Mouse (Mus musculus): ENCODE results near the gene Stx16. TPM values are rescaled to one million over a fixed set of nuclear protein-coding genes. Genes with fewer than 3 reads are reported as not detected.

Gene Stx16
- polyA plus RNA-seq, 1 experiment from 2014 or later, result 11.2 TPM

DNA sequence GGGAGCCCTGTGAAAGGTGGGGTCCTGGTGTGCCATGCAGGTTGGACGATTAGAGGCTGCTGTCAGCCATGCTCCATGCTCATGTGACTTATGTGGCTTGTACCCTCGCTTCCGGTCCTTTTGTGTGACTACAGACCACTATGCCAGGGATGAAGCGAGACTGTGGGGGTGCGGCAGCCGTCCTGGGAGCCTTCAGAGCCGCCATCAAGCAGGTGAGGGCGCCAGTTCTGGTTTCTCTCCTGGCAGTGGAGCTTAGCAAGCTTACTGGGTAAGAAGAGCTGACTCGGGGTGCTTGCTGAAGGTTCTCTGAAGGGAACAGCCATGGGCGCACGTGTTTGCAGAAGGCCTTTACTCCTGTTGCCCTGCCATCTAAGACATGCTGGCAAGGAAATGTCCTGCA is 43.2 kb downstream of the Stx16 start:
- Histone ChIP-seq H3K27ac (replicated peaks) (no peak overlapping the region), H3K9me3 (peaks cover 5% of the 10 kb centered on the region; the same call in 1 of the 2 replicates), H3K27me3 (replicated peaks; ENCODE audit: low read depth, poor library complexity, severe bottlenecking) (no peaks in the 10 kb centered on the region), H3K4me1 (peaks cover 27% of the 10 kb centered on the region), H3K4me3 (no peak overlapping the region), H3K36me3 (replicated peaks) (peaks cover 90% of the 10 kb centered on the region)
- DNase-seq (ENCODE audit: low spot score), result no peak
- WGBS, result 93% methylated on average over 11 of the region's 11 CpGs

DNA sequence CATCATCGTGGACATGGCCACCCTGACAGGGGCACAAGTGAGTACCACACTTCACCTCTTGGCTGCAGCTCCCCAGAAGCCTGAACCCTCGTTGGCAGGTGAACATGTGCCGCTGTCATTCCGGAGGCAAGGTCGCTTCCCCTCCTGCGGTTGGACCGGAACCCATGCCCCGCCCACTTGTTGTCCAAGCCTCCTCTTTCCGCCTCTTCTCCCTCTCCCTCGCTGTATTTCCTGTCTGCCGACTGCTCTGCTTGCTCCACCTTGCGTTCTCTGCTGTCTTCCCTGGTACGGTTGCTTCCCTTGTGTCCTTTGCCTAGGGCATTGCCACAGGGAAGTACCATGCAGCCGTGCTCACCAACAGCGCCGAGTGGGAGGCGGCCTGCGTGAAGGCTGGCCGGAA is 44.5 kb downstream of the Stx16 start:
- Histone ChIP-seq H3K4me1 (peaks cover 27% of the 10 kb centered on the region), H3K27me3 (replicated peaks; ENCODE audit: low read depth, poor library complexity, severe bottlenecking) (no peaks in the 10 kb centered on the region), H3K36me3 (replicated peaks) (peaks cover 90% of the 10 kb centered on the region), H3K9me3 (peaks cover 17% of the 10 kb centered on the region; the same call in 1 of the 2 replicates), H3K27ac (replicated peaks) (no peak overlapping the region), H3K4me3 (no peak overlapping the region)
- WGBS, result 92% methylated on average over 19 of the region's 19 CpGs
- DNase-seq (ENCODE audit: low spot score), result no peak

DNA sequence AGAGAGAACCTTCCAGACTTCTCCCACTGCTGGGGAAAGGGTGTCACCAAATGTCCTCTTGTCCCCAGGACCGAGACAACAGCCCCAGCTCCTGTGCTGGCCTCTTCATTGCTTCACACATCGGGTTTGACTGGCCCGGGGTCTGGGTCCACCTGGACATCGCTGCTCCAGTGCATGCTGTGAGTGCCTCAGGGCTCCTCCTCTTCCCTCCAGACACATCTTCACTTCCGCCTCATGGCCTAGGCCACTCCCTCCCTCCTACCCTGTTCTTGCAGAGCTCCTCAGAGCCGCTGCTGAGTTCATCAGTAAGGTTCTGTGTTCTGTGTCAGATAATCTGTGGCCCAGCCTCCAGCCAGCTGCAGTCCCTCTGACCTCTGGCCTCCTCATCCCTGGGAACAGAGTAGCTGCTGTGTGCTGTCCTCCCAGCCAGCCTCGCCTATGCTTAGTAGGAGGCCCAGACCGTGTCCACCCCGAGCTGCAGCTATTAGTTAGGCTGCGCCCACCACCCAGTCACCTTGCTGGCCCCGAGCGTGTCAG is 45.4 kb downstream of the Stx16 start:
- no peaks in the 10 kb centered on the region for H3K27me3 ChIP-seq (replicated peaks; ENCODE audit: low read depth, poor library complexity, severe bottlenecking)
- peaks cover 17% of the 10 kb centered on the region; the same call in 1 of the 2 replicates for H3K9me3 ChIP-seq
- no peak overlapping the region for H3K4me3 ChIP-seq
- WGBS, result 57% methylated on average over 12 of the region's 12 CpGs
- peaks cover 30% of the 10 kb centered on the region for H3K4me1 ChIP-seq
- peaks cover 83% of the 10 kb centered on the region for H3K36me3 ChIP-seq (replicated peaks)
- DNase-seq (ENCODE audit: low spot score), result peak; percentile 10
- no peak overlapping the region for H3K27ac ChIP-seq (replicated peaks)

DNA sequence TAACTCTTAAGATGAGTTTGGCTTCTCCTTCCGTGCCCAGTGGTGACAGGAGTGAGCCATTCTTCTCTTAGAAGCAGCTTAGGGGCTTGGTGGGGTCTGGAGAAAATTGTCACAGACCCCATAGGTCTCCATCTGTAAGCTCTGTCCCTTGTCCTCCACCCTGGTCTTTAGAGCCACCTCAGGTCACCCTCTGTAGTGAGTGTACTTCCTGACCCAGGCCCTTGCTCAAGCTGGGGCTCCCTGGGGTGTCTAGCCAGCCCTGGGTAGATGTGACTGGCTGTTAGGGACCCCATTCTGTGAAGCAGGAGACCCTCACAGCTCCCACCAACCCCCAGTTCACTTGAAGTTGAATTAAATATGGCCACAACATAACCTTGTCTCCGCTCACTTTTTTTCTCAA is 46.2 kb downstream of the Stx16 start:
- Histone ChIP-seq H3K9me3 (peaks cover 17% of the 10 kb centered on the region; the same call in 1 of the 2 replicates), H3K4me3 (no peak overlapping the region), H3K36me3 (replicated peaks) (peaks cover 75% of the 10 kb centered on the region), H3K4me1 (peaks cover 30% of the 10 kb centered on the region), H3K27me3 (replicated peaks; ENCODE audit: low read depth, poor library complexity, severe bottlenecking) (no peaks in the 10 kb centered on the region), H3K27ac (replicated peaks) (peak overlapping the region; percentile 65)
- 95% methylated on average over 2 of the region's 2 CpGs for WGBS
- peak; percentile 1 for DNase-seq (ENCODE audit: low spot score)

DNA sequence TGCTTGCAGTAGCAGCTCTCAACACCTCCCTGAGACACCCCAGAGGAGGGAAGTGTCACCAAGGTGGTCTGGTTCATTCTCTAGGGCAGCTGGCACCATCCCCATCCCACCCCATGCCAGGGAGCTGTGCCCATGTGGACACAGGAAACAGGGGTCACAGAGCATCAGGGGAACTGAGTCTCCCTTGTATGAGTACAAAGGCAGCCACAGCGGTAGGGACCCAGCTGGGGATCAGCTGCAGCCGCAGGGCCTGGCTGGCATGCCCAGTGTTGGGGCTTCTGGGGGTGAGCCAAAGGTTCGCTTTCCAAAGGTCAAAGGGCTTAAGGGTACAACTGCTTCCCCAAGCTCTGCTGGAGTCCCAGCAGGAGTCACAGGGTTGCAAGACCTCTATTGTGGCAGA is 47.6 kb downstream of the Stx16 start:
- peaks cover 27% of the 10 kb centered on the region for H3K4me1 ChIP-seq
- no peaks in the 10 kb centered on the region for H3K27me3 ChIP-seq (replicated peaks; ENCODE audit: low read depth, poor library complexity, severe bottlenecking)
- peaks cover 17% of the 10 kb centered on the region; the same call in 1 of the 2 replicates for H3K9me3 ChIP-seq
- peak; percentile 7 for DNase-seq (ENCODE audit: low spot score)
- peaks cover 68% of the 10 kb centered on the region for H3K36me3 ChIP-seq (replicated peaks)
- H3K4me3 ChIP-seq, result no peak overlapping the region
- no peak overlapping the region for H3K27ac ChIP-seq (replicated peaks)
- WGBS, result 51% methylated on average over 3 of the region's 3 CpGs

DNA sequence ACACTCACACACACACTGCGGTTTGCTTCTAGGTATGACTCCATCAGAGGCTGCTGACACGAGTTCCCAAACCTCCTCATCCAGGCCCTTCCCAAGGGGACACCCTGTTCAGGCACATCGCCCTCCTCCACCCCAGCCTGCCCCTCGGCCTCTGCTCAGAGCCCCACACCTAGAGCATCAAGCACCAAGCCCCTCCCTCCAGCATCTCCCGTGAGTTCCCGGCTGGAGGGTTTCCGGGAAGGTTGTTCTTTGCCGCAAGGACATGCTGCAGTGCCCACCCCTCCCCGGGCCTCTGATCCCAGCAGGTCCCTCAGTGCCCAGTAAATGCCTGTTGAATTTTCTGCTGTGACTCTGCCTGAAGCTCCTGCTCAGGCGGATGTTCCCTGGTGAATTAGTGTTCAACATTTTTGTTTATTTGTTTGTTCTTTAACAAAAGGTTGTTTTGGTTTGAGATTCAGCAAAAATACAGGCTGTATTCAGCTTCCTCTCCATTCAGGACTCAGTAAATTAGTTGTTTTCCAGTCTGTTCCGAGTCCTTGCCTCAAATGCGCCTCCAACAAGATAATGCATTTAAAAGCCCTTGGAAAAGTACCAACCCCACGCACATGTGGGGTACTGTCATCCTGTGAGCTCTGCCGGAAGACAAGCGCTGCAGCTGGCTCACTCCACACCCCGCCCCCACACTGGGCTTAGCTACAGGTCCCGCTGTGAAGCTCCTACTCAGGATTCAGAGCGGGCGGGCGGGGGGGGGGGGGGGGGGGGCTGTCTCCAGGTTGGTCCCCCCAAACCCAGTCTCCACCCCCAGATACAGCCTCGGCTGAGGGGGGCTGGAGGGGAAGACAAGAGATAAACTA is 50.6 kb downstream of the Stx16 start:
- Histone ChIP-seq H3K4me1 (peaks cover 22% of the 10 kb centered on the region), H3K27ac (replicated peaks) (peak overlapping the region; percentile 62), H3K27me3 (replicated peaks; ENCODE audit: low read depth, poor library complexity, severe bottlenecking) (no peaks in the 10 kb centered on the region), H3K9me3 (peaks cover 17% of the 10 kb centered on the region; the same call in 1 of the 2 replicates), H3K36me3 (replicated peaks) (peaks cover 38% of the 10 kb centered on the region), H3K4me3 (peak overlapping the region; percentile 42)
- DNase-seq (ENCODE audit: low spot score), result peak; percentile 71
- 8% methylated on average over 21 of the region's 21 CpGs for WGBS

DNA sequence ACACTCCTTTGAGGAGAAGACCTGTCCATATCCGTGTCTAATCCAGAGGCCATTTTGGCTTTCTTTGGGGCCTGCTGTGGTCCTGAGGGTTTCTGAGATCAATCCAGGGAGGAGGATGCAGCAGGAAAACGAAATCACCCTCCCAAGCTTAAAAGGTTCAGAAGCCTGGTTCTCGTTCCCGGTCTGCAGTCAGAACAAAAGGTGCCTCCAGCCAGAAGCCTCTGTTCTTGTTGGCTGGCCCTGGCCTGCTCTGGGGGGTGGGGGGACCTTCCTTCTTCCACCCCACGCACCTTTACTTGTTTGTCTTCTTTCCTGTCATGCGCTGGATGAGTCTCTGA is 51.2 kb downstream of the Stx16 start:
- Histone ChIP-seq H3K4me3 (peak overlapping the region; percentile 42), H3K36me3 (replicated peaks) (peaks cover 32% of the 10 kb centered on the region), H3K4me1 (peaks cover 20% of the 10 kb centered on the region), H3K27me3 (replicated peaks; ENCODE audit: low read depth, poor library complexity, severe bottlenecking) (no peaks in the 10 kb centered on the region), H3K27ac (replicated peaks) (peak overlapping the region; percentile 62), H3K9me3 (peaks cover 17% of the 10 kb centered on the region; the same call in 1 of the 2 replicates)
- WGBS, result 26% methylated on average over 6 of the region's 6 CpGs
- DNase-seq (ENCODE audit: low spot score), result no peak

DNA sequence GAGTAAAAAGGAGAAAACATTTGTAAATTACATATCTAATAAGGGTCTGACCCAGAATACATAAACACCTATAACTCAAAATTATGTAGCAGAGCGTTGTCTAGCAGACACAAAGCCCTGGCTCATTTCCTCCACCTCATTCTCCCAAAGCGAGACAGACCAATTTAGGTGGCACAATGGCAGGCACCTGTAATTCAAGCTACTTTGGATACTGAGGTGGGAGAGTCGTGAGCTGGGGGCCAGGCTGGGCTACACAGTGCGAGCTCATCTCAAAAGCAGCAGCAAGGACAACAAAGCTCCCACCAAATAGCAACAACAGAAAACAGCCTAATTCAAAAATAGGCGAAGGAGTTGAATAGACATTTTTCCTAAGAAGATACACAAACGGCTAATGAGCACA is 52.8 kb downstream of the Stx16 start:
- no peak for DNase-seq (ENCODE audit: low spot score)

DNA sequence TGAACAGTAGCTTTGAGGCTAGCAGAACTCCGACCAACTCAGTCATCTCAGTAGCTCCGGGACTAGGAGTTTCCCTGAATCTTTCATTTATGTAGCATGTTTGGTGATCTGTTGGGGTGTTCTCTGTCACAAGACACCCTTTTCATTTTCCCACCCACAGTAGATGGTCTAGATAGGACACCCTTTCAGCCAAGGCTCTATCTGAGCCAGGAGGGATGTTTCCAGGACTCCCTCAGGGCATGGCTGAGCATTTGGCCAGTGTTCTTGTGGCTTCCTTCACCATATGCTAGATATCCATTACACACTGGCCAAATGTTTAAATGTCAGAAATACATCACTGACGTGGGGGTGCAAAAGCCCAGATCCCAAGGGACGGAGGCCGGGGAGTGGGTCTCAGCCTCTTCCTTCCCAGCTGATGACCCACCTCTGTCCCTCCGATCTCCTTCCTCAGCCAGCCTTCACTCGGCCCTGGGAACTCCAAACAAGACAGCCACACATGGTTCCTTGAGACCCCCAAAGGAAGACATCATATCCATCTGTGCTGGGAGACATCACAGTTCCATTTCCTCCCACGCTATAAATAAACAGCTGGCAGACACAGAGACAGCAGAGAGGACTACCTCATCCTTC is 54.5 kb downstream of the Stx16 start:
- 82% methylated on average over 8 of the region's 8 CpGs for WGBS
- peaks cover 14% of the 10 kb centered on the region for H3K4me1 ChIP-seq
- no peak for DNase-seq (ENCODE audit: low spot score)
- H3K27me3 ChIP-seq (replicated peaks; ENCODE audit: low read depth, poor library complexity, severe bottlenecking), result no peaks in the 10 kb centered on the region
- H3K4me3 ChIP-seq, result no peak overlapping the region
- H3K36me3 ChIP-seq (replicated peaks), result no peaks in the 10 kb centered on the region
- H3K9me3 ChIP-seq, result no peaks in the 10 kb centered on the region; the same call in 1 of the 2 replicates
- H3K27ac ChIP-seq (replicated peaks), result no peak overlapping the region

More for the DNA sequence above, 52.8 kb downstream of the Stx16 start:
- H3K36me3 ChIP-seq (replicated peaks), result peaks cover 16% of the 10 kb centered on the region
- no peaks in the 10 kb centered on the region for H3K27me3 ChIP-seq (replicated peaks; ENCODE audit: low read depth, poor library complexity, severe bottlenecking)
- peaks cover 15% of the 10 kb centered on the region; the same call in 1 of the 2 replicates for H3K9me3 ChIP-seq
- 87% methylated on average over 6 of the region's 6 CpGs for WGBS
- peaks cover 14% of the 10 kb centered on the region for H3K4me1 ChIP-seq
- no peak overlapping the region for H3K4me3 ChIP-seq
- no peak overlapping the region for H3K27ac ChIP-seq (replicated peaks)

DNA sequence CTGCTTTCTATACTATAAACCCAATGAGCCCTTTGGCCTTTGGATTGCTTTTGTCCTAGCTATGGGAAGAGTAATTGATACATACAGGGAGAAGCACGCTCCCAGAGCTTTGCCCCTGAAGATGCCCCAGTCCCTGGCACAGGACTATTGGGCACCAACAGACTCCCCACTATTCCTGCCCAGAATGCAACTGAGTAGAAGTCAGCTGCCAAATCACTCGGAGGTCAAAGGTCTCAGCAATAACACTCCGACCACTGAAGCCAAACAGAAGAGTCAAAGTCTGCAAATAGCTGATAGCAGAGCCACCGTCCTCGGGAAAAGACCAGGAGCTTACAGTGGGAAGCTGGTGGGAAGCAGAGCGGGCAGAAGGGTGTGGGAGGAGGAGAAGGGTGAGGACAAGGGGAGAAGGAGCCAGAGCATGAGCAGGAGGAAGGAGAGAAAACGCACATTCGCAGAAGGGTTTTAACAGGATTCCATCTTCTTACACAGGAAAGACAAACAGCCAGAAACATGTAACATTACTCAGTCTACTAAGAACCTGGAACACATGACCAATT is 56.4 kb downstream of the Stx16 start:
- 84% methylated on average over 8 of the region's 8 CpGs for WGBS
- DNase-seq (ENCODE audit: low spot score), result no peak
- Histone ChIP-seq H3K4me3 (no peak overlapping the region), H3K27me3 (replicated peaks; ENCODE audit: low read depth, poor library complexity, severe bottlenecking) (no peaks in the 10 kb centered on the region), H3K4me1 (peaks cover under 1% of the 10 kb centered on the region), H3K9me3 (no peaks in the 10 kb centered on the region), H3K36me3 (replicated peaks) (no peaks in the 10 kb centered on the region), H3K27ac (replicated peaks) (no peak overlapping the region)

Data from embryonic facial prominence, embryonic 10.5 days (tissue).